Mouse (Mus musculus) retina, postnatal 7 days (tissue): ENCODE results near the gene Rhox7b.
"Not testable (repeated sequence)": the region's sequence is repeated elsewhere in the genome, so short reads cannot be mapped to it uniquely, and the experiment has no call there.

Experiments
- DNase-seq: peaks from one replicate; pipeline ENCODE4 v3.0.0-alpha.2; 2012; ENCODE audit warnings: low read depth, low spot score

Rhox7b gene

DNA sequence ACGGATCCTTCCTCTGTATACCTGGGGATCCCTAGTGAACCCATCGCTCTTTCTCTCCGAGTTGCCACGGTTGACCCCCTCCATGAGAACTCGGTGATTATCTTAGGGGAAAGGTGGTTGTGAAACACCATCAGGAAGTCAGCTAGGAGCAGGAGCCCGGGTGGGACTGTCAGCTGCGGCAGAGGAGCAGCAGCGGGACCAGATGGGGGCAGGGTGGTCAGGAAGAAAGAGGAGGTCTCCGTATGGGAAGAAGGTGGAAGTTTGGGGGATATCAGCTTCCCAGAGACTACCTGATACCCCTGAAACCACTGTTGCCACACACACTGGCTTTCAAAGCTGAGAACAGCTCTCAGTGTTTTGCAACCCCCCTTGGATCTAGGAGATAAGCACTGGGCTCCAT is at the start of gene Rhox7b:
Gene Rhox7b (minus strand): TSS at position 101 of the 400 bp plus-strand sequence.
- DNase-seq = not testable (repeated sequence)

DNA sequence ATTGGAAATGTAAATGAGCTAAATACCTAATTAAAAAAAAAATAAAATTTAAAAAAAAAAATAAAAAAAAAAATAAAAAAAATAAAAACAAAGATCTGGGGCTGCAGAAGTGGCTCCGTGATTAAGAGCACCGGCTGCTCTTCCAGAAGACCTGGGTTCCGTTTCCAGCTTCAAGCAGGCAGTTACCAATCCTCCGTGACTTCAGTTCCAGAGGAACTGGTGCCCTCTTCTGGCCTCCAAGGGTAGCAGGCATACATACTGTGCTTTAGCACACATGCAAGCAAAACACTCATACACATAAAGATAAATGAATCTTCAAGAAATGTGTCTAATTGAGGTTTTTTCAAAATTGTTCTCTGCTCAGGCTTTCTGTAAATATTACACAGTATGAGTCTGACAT is 19.3 kb upstream of the Rhox7b start:
- no peak for DNase-seq

DNA sequence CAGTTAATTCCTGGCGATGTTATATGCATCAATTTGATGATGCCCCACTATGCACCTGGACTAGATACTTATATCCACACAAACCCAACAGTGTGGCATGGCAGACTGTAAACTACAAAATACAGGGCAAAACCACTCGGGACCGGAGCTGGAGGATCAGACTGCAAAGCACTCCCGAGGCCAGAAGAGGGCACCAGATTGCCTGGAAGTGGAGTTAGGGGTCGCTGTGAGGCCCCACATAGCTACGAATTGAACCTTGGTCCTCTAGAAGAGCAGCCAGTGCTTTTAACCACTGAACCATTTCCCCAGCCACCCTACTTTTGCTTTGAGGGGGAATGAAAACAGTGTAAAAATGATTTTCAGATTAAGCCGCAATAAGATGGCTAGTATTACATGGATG is 11.5 kb upstream of the Rhox7b start:
- no peak for DNase-seq

DNA sequence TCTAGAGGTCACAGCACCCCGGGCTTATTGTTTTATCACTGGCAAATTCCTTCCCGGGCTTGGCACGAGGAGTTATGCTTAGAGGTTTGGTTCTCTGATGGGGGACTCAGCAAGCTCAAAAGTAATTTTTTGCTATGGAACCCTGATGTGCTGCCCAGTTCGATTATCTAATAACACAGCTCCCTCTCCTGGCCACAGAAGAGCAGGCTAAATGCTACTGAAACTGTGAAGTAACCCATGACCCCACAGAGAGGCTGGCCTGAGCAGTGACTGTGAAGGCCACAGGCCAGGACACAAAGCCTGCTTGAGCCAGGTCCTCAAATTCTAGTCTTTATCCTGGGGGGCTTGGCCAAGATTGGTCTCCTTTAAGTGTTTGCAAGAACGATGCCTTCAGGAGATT is 6.7 kb upstream of the Rhox7b start:
- DNase-seq = no peak

DNA sequence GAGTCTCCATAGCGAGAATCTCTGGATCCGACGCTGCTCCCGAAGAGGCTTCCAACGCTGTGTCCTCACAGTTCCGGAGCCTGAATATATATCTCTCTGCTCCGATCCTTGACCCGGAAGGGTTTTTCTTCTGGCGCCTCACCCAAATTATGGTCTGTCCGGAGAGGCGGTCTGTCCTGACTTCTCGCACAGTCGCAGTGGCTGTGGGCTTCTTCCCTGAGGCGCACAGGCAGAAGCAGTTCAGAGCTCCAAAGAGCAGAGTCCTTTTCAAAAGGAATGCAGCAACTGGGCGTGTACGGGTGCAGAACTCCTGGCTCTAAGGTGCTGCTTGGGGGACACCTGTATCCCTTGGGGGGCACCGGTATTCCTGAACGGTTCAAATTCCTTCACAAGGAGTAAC is 4.6 kb upstream of the Rhox7b start, which contains the start of gene Rhox9:
Gene Rhox9 (minus strand): TSS at position 101 of the 400 bp plus-strand sequence.
- not testable (repeated sequence) for DNase-seq

DNA sequence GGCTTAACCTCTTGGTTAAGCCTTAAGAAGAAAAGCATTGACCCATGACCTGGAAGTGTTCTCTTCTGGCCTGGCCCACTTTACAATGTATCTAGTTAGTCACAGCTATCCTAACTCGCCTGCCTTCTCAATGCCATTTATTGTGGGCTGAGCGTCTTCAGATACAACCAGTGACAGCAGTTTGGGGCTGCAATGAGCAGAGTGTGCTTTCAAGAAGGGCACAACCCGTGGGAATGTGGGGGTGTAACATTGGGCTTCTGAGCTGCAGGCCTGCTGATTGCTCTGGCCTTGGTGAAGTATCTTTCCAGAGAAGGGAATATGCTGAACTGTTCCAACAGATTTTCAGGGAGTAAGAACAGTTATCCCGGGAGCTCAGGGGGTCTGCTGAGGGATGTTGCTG is 18.2 kb downstream of the Rhox7b start, which contains the start of gene Rhox8:
Gene Rhox8 (minus strand): TSS at position 101 of the 400 bp plus-strand sequence.
- DNase-seq = no peak

DNA sequence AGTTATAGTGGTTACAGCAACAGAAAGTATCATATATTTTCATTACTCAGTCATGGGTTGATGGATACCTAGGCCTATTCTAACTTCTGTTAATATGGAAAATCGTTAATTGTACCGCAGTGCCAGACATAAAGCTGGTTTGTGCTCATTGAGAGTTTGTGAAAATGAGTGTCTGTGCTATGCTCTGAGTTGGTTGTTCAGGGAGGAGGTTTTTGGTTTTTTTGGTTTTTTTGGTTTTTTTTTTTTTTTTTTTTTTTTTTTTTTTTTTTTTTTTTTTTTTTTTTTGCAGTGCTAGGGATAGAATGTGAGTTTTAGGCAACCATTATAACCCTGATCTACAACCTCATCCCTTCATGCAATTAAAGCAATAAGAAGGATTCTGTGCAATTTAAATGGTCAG is 25.4 kb downstream of the Rhox7b start:
- DNase-seq = no peak
